Mouse (Mus musculus): ENCODE measurements around the gene Sap25.
"Not testable (repeated sequence)": the region's sequence is repeated elsewhere in the genome, so short reads cannot be mapped to it uniquely, and the experiment has no call there.

Sap25 gene

DNA sequence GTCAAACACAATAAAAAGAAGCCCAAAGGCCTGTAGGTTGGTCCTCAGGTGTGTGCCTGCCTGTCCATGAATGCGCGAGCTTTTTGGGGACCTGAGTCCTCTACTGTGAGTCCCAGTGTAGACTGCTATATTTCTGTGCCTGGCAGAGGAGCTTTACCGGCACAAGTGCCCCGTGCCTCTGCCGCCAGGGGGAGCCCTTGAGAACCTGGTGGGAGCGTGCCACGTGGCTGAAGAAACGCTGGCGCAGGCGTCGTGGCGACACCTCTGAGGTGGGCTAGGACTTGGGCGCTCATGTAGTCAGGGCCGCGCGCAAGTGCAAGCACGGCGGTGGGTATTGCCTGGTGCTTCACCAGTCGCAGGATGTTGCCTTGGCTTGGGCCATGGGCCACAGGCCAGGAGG, at the start of gene Sap25:
Gene Sap25, plus strand, starts transcription at position 281 of the 400 bp plus-strand sequence.
- DNase-seq = no peak

DNA sequence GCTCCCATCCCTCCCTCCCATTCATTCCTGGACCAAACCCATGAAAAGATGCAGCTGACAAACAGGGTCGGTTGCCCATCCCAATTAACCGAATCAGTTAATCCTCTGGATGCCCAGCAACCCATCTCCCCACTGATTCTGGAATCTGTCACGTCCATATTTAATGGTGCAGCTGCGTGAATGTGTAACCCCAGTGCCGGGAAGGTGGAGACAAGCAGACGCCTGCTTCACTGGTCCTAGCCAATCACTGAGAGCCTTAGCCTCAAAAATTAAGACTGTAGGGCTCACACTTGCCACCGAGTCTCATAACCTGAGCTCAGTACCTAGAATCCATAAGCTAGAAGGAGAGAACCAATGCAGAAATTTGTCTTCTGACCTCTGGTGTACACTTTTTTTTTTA, 45.2 kb upstream of the Sap25 start:
- no peak for DNase-seq

DNA sequence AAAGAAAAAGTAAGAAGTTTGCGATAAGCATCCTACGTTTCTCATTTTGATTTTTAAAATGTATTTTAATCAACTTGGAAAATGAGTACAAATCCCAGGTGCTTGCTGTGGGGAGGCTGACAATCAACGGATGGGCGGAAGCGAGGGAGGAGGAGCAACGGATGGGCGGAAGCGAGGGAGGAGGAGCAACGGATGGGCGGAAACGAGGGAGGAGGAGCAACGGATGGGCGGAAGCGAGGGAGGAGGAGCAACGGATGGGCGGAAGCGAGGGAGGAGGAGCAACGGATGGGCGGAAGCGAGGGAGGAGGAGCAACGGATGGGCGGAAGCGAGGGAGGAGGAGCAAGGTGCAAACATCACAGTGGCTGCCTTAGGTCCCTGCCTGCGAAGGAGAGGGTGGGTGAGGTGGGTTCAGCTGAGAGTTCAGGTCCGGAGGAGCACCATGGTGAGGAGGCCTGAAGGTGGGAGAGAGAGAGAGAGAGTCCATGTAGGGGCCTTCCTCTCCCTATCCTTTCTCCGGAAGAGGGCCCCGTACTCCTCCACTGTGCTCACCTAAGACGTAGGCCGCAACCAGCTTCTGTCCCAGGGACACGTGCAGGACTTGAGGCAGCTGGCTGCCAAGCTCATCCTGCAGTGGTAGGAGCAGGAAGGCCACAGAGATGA, 44.4 kb upstream of the Sap25 start:
- DNase-seq = no peak

DNA sequence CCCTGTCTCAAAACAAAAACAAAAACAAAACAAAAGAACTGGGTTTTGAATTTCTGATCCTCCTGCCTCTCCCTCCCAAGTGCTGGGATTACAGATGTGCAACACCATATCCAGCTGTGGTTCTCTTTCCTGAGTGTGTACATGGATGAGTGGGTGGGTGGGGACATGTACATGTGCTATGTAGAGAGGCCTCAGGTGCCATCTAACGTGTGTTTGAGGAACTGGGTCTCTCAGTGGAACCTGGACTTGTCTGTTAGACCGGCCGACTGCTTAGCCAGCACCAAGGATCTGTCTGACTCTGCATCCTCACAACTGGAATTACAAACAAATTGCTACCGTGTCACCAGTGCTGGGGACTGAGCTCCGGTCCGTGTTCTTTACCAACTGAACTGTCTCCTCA, 43.5 kb upstream of the Sap25 start:
- no peak for DNase-seq

DNA sequence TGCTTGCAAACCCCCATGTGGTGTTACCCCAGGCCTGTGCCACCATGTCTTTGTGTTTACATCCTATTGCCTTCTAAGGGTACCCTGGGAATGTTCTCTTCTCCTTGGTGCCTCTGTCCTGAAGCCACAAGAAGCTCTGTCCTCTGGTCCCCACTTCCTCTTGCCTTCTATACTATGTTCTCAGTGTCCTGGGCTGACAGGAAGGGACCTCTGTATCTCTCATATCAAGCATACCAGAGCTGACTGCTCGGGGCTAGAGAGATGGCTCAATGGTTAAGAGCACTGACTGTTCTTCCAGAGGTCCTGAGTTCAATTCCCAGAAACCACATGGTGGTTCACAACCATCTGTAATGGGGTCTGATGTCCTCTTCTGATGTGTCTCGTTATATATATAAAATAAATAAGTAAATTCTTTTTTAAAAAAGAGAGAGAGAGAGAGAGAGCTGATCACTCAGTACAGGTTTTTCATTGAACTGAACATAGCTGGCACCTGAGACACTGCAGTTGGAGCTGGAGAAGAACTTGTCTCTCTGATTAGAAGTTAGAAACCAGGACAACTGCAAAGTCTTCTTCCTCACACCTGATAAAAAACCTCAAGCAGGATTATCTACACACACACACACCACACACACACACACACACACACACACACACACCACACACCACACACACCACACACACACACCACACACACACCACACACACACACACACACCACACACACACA, 42.9 kb upstream of the Sap25 start:
- no peak for DNase-seq

DNA sequence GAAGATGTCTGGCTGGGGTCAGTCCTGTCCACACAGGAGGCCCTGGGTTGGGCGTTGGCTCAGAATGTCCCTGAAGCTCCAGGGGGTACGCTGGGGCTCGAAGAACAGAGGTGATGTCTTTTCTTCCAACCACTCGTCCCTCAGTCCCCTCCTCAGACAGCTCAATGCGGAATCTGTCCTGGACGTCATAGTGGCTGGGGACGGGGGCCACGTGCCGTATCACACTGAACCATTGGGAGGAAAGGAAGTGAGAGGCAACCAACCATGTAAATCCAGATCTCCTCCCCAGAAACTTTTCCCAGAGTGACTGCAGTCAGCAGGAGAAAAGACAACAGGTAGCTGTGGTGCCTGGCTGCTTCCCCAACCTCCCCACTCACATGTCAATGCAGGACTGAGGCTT, 41.5 kb upstream of the Sap25 start:
- no peak for DNase-seq

DNA sequence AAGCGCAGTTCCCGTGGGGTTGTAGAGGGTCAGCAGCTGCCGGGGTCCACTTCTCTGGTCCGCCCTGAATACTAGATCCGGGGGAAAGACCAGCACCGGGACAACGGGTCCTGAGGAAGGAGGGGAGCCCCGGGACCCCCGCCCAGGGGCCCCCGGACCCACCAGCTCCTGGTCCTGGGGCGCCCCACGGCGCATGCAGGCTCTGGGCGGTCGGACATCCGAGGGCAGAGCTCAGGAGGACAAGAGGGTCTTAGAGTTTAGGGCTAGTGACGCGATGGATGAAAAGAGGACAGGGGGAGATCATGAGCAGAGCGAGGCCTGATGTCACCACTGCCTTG, 40.9 kb upstream of the Sap25 start:
- no peak for DNase-seq

DNA sequence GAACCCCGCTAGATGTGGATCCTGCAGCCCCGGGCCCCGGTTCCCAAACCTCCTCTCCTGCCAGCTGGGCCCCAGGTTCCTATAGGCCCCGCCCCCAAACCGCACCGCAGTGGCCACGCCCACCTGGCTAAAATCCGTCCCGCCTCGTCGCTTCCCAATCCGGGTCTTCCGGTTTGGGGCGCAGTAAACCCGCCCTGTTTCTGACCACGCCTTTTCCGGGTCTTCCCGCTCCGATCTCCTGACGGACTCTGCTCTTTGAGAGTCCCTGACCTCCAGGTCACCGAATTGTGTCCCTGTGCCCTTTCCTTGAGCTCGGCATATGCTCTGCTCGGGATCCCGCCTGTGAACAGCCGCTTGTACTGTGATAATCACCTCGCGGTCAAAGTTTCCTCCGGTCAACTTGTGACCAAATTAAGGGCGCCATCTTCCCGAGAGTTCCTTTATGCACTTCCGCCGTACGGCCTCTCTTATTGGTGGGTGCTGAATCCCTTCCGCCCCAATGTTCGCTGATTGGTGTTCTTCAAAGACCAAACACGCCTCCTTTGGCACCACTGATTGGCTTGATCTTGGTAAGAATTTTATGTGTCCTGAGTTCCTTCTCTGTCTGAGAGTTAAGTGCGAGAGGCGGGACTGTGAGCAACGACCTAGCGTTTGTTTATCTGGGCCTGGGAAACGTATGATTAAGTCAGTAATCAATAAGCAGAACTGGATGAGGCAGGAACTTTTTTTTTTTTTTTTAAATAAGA, 40.3 kb upstream of the Sap25 start, which contains the start of gene Mospd3:
Gene Mospd3, minus strand, starts transcription at position 440 of the 746 bp plus-strand sequence.
- DNase-seq = peak; percentile 96

DNA sequence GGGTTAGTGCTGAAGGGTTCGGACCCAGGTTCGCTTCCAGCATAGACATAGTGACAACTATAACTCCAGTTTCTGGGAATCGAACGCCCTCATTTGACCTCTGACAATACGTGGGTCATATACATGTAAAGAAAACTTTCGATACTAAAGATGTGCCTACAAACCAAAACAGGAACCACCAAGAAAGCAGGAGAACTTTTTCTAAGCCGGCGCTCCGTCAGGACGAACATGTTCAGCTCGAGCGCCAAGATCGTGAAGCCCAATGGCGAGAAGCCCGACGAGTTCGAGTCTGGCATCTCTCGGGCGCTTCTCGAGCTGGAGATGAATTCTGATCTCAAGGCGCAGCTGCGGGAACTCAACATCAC, 39.8 kb upstream of the Sap25 start:
- DNase-seq = no peak

DNA sequence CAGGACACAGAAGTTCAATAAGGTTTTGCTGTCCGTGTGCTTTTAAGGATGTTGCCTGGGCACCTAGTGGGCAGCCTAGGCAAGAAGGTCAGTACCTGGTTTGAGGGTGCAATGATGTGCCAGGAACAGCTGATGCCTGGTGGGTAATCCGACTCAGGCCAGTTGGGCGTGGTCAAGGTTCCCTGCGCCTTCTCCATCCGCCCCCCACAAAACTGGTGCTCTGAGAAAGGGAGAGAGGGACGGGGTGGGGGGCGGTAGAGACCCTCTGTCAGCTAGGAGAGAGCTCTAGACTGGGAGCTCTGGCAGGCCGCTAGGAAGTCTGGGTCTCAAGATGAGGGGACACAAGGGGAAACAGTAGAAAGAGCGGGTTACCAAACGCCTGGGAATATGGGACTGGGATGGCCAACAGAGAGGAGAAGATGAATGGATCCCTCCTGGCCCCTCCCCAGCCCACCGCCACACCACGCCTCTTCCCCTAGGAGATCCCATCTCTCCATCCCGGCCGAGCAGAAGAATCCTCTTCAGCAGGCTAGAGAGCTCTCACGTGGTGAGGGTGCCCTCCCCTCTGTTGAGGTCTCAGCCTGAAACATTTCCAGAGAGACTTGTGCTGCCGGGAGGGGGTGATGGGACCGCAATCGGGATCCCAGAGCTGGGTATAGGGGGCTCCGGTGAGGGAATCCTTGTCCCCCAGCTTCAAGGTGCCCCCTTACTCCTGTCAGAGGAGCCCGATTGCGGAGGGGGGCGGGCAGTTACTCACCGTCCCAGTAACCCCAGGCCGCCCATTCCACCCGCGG, 33.1 kb upstream of the Sap25 start:
- no peak for DNase-seq

DNA sequence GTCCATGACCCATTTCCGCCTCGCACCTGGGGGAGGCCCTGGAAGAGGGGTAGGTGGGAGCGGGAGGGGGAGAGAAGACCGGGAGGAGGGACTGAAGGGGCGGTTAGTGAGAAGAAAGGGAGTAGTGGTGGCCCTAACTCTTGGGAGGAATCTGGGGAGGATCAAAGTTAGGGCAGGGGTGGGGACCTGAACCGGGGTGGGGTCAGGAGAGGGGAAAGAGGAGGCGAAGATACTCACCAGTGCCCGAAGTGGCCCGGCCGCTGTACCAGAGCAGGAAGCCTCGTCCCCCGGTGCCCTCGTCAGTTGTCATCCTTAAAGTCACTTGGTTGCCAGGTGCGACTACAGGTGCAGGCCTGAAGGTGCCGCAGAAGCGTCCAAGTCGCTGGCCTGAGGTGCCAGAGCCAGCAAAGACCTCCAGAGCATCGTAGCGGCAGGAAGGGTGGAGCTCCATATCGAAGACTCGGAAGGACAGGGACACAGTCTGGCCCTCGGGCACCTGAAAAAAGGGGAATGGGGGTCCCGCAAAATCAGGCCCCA, 32.4 kb upstream of the Sap25 start:
- DNase-seq = no peak

DNA sequence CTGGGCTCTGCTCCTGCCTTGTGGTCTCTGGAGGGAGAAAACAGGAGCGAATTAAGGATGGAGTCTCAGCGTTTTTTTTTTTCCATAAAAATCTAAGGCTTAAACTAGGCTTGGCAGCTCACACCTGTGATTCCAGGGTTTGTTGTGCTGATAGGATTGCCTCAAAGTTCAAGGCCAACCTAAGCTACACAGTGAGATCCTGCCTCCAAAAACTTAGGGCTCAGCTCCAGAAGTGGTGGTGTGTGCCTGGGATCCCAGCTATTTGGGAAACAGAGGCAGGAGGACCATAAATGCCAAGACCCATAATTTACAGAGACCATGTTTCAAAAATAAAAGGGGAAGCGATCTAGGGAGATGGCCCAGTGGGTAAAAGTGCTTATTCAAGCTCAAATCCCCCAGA, 31.8 kb upstream of the Sap25 start:
- DNase-seq = no peak

DNA sequence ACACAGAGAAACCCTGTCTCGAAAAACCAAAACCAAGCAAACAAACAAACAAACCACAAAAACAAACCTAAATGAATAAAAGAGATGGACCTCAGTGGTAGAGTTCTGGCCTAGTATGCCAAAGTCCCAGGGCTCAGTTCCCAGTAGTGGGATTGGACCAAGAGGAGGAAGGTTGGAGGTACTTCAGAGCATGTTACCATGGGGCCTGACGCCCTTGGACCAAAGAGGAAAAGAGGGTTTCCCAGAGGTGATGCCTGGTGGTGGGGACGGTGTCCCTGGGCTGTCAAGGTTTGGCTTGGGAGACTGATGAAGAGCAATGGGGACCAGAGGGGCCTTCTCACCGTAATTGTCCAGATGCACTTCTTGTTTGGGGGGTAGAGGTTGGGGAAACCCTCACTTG, 31.1 kb upstream of the Sap25 start:
- DNase-seq = no peak

DNA sequence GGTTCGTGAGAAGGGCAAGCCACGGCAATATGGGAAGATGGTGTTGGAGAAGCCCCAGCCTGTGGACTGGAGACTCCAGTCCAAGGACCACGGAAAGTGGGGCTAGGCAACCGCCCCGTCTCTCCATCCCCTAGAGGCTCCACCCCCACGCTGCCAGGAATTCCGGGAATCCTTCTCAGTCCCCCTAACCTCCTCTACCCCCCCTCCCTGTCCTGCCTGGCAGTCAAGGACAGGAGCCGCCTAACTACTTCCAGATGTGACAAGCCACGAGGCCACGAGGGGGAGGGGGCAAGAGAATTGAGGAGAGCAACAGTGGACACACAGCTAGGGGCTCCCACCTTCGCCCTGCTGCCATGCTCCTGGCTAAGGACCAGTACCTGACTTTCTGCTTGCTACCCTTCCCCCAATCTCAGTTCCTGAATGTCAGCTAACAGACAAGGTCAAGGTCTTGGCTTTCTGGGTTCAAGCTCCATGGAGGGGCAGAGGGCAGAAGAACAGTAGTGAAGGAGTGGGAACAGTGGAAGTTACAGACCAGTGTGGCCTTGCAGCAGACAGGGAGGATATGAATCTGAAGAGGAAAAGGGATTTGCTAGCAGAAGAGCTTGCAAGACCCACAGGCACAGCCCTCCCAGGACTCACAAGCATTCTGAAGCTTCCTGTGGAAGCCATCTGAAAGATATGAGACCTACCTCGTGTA, 30.4 kb upstream of the Sap25 start:
- no peak for DNase-seq

DNA sequence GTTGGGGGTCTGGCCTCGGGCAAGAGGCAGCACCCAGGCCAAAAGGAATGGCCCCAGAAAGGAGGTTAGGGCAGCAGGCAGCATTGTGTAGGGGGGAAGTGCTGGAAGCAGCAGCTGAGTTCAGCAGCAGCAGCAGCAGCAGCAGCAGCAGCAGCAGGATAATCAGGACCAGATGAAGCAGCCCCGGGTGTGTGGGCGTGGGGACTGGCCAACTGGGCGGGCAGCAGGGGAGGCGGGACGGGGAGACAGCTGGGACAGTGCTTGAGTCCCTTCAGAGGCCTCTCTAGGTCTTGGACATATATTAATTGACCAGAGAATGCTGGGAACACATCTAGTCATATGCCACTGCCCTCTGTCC, 29.9 kb upstream of the Sap25 start:
- DNase-seq = no peak

DNA sequence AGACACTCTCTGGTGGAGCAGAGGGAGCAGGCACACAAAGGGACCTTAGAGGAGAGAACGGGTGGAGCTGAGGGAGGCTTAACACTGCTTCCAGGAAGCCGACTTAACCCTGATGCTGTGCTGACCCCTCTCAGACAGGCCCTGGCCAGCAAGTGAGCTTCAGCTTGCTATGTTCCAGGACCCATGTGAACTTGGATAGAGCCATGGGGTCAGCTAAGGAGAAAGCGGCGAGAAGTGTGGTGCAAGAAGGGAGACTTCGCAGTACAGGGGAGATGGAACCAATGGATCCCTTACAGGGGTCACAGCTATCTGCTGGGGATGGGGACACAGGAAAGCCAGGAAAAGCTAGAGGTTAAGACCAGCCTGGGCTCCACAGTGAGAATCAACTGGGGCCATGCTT, 28.1 kb upstream of the Sap25 start:
- DNase-seq = no peak

DNA sequence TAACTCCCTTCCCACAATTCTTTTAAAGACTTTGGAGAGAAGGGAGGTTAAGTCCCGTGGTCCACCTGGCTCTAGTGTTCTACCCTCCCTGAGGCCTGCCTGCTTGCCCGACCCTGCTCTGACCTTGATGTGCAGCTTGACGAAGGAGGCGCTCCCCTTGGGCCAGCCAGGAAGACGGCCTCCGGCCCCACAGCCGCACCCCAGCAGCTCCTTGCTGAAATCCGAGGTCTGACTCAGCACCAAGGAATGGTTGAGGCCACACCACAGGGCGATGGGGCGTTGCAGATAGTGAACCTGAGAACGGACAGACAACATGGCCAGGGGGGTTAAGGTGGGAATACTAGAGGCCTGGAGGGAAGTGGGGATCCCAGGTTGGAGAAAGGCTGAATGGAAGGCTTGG, 27.6 kb upstream of the Sap25 start, which contains the start of gene Pcolce:
Gene Pcolce, minus strand, starts transcription at position 235 of the 400 bp plus-strand sequence.
- DNase-seq = no peak

DNA sequence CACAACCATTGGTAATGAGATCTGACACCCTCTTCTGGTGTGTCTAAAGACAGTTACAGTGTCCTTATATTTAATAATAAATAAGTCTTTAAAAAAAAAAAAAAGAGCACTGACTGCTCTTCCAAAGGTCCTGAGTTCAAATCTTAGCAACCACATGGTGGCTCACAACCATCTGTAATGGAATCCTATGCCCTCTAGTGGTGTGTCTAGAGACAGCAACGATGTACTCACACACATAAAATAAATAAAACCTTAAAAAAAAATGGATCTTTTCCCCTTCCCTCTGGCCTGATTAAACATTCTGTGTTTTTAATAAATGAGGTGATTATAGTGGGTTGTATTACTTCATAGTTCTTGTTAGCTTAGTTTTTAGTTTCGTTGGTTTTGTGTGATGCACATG, 26.2 kb upstream of the Sap25 start:
- DNase-seq = not testable (repeated sequence)

DNA sequence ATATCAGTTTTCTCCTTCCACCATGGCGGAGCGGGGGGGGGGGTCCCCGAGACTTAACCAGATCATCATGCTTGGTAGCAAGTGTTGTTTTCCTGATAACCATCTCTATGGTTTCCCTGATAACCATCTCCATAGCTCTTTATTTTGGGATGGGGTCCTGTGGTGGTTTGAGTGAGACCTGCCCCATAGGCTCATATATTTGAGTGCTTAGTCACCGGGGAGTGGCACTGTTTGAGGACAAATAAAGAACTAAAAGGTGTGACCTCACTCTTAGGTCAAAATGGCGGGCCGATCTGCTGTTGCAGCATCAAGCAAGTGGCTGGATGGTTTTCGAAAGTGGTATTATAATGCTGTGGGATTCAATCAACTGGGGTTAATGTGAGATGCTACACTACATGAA, 25.8 kb upstream of the Sap25 start:
- DNase-seq = no peak

DNA sequence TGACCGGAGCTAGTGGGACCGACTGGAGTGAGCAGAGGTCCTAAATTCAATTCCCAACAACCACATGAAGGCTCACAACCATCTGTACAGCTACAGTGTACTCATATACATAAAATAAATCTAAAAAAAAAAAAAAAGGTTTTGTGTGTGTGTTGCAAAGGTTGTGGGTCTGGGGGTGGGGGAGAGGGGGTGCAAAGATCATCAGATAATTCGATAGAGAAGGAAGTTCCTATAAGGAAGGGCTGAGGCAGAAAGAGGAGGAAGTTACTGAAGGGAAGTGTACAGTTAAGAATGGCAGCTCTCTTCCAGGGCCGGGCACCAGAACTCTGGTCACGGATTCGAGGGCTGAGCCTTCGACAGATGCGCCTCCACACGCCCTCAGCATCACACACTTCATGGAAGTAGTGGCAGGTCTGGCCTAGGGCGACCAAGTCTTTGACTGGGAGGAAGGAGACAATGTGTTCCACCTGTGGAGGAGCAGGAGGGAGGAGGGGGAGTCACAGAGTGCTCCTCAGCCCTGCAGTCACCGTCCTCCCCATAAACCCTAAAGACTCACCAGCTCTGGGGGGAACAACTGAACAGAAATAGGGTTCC, 17.1 kb upstream of the Sap25 start:
- no peak for DNase-seq

DNA sequence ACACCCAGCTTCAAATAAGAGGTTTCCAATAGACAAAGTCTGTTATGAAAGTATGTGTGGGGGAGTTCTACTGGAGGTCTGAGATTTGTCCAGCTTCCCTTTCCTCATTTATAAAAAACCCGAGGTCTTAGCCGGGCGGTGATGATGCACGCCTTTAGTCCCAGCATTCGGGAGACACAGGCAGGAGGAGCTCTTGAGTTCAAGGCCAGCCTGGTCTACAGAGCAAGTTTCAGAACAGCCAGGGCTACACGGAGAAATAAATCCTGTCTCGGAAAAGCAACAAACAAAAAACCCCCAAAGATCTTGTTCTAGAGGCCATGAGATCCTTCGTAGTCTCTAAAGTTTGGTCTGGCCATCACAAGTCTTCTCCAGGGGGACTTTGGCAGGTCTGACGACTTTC, 13.1 kb upstream of the Sap25 start:
- DNase-seq = no peak
